Mouse (Mus musculus) kidney, adult 2 months (tissue): ENCODE data around the gene Acat2. TPM values are rescaled to one million over a fixed set of nuclear protein-coding genes. Genes with fewer than 3 reads are reported as not detected.

Source experiments
- DNase-seq: peaks from one replicate; pipeline ENCODE4 v3.0.0; 2021
- H3K27ac ChIP-seq: fragments of 200-500 bp; 2 replicates; pipeline ENCODE4 v1.5.1; 2012; ENCODE audit warnings: low read depth, low read length, control low read depth, inconsistent platforms; ENCODE audit not compliant: insufficient read depth
- H3K27me3 ChIP-seq: fragments of 200-500 bp; replicated peaks from 2 replicates; pipeline ENCODE4 v1.6.1; 2012; ENCODE audit warnings: mild to moderate bottlenecking, moderate library complexity, low read length, inconsistent platforms; ENCODE audit not compliant: control insufficient read depth, insufficient read depth
- H3K36me3 ChIP-seq: fragments of 200-500 bp; 2 replicates; pipeline ENCODE4 v1.6.1; 2012; ENCODE audit warnings: mild to moderate bottlenecking, moderate library complexity, low read length, inconsistent platforms; ENCODE audit not compliant: control insufficient read depth, insufficient read depth
- H3K4me1 ChIP-seq: fragments of 200-500 bp; 2 replicates; pipeline ENCODE4 v1.6.1; 2011; ENCODE audit warnings: low read length; ENCODE audit not compliant: control insufficient read depth, insufficient read depth
- H3K4me3 ChIP-seq: fragments of 200-500 bp; 2 replicates; pipeline ENCODE4 v1.5.1; 2011; ENCODE audit warnings: mild to moderate bottlenecking, low read depth, low read length, control low read depth; ENCODE audit not compliant: insufficient read depth
- CTCF ChIP-seq: fragments of 200-500 bp; conservative IDR thresholded peaks from 2 replicates; pipeline ENCODE4 v1.5.1; 2011; ENCODE audit warnings: low read depth, mild to moderate bottlenecking, control low read depth, low read length, moderate library complexity, mixed read lengths; ENCODE audit not compliant: insufficient read depth, insufficient read length
- POLR2A ChIP-seq: fragments of 200-500 bp; IDR thresholded peaks from one replicate; pipeline ENCODE4 v1.6.1; 2011; ENCODE audit warnings: low read depth, low read length, control low read depth
- WGBS: fragments of 180-500 bp; shearing (Covaris S2); methylation state at CpG from one replicate; pipeline ENCODE4 v1.1.7; 2018; 5-methylcytosine and 5-hydroxymethylcytosine counted together
- polyA plus RNA-seq: library from polyadenylated mRNA; depleted of rRNA; stranded (reverse); fragments of >200 nt; gene quantifications from 2 replicates; pipeline ENCODE4 v1.2.3, GENCODE M21; 2012

The Acat2 gene
- polyA plus RNA-seq, 1 experiment, result 54.3 TPM

DNA sequence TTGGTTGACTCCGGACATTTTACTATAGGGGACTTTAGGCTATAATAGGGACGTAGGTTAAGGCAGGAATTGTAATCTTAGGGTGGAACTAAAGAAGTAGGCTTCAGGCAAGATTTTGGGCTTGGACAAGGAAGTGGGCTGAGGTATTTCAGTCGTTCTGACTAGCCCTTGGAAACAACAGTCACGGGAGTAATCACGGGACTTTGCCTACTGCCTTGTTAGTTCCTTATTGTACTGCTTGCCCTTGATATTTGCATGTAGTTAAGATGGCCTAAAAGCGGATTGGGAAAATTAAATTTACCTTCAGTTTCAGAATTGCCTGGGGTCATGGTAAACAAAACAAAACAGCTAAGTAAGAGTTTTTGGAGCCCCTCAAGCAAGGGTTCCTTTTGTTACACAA is 38.5 kb upstream of the Acat2 start:
- Histone ChIP-seq H3K4me1 (peaks cover 2% of the 10 kb centered on the region; the same call in 1 of the 2 replicates), H3K27me3 (no peaks in the 10 kb centered on the region), H3K27ac (no peak overlapping the region), H3K36me3 (no peaks in the 10 kb centered on the region), H3K4me3 (no peak overlapping the region)
- DNase-seq, result no peak
- 72% methylated on average over 6 of the region's 6 CpGs for WGBS
- no peak for TF ChIP-seq CTCF
- no peak for TF ChIP-seq POLR2A

DNA sequence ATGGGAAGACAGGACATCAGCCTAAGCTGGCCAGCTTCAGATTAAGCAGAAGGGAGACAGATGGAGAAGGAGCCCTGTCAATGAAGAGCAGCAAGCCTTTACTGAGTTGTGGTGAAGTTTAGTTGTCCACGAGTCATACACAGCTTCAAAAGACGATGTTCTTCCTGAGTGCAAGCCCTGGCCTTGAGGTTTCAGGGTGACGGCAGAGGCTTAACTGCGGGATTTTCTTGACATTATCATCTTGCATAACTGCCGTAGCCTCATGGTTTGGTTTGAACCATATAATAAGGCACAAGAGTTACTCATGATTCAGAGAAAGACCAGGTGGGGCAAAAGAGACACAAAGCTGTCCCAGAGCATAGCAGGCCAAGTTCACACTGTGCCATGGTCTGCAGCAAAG is 37.3 kb upstream of the Acat2 start:
- no peak overlapping the region for H3K27ac ChIP-seq
- TF ChIP-seq CTCF (no peak), POLR2A (no peak)
- no peaks in the 10 kb centered on the region for H3K36me3 ChIP-seq
- no peak overlapping the region for H3K4me3 ChIP-seq
- WGBS, result 95% methylated on average over 5 of the region's 5 CpGs
- no peaks in the 10 kb centered on the region for H3K27me3 ChIP-seq
- H3K4me1 ChIP-seq, result peaks cover 2% of the 10 kb centered on the region; the same call in 1 of the 2 replicates
- no peak for DNase-seq

DNA sequence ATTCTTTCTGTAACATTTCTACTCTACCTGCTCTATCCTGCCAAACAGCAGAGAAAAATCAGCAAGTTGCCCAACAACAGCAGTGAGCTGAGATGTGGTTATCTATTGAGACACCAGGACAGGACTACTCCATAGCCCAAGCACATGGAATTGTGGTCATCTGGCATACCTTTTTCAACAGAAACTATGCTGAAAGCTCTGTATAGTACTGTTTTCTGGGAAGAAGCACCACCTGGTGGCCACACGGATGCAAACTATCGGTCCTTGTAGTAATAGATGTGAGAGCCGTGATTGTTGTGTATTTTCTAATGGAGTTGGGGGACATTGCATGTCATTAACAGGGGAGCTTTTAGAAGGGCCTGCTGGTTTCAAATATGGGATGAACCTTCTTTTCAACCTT is 35.8 kb upstream of the Acat2 start:
- 4% methylated on average over 3 of the region's 3 CpGs for WGBS
- Histone ChIP-seq H3K36me3 (no peaks in the 10 kb centered on the region), H3K27me3 (no peaks in the 10 kb centered on the region), H3K27ac (no peak overlapping the region), H3K4me3 (no peak overlapping the region), H3K4me1 (peaks cover 2% of the 10 kb centered on the region; the same call in 1 of the 2 replicates)
- TF ChIP-seq POLR2A (no peak), CTCF (peak; percentile 42; the same call in 1 of the 2 replicates)
- DNase-seq, result peak; percentile 80

GRCm38 (mm10) chr17:12994069-12994468 is 33.5 kb upstream of the Acat2 start, which contains the start of gene Wtap:
Wtap (minus strand) TSS chr17:12994169.
- WGBS, result 59% methylated on average over 1 of the region's 1 CpGs
- no peak for TF ChIP-seq CTCF
- no peak for DNase-seq
- no peak within 1 kb of the TSS for H3K27ac ChIP-seq
- no peaks in the 10 kb centered on the region for H3K27me3 ChIP-seq
- H3K36me3 ChIP-seq, result no peaks in the 10 kb centered on the region
- H3K4me1 ChIP-seq, result peaks cover 6% of the 10 kb centered on the region; the same call in 1 of the 2 replicates
- no peak within 1 kb of the TSS; the same call in 1 of the 2 replicates for H3K4me3 ChIP-seq

GRCm38 (mm10) chr17:12992470-12992991 is 32.0 kb upstream of the Acat2 start:
- peaks cover 6% of the 10 kb centered on the region; the same call in 1 of the 2 replicates for H3K4me1 ChIP-seq
- peak overlapping the region; percentile 82 for H3K27ac ChIP-seq
- TF ChIP-seq POLR2A (peak; percentile 70), CTCF (no peak)
- peak; percentile 98 for DNase-seq
- WGBS, result under 1% methylated on average over 51 of the region's 51 CpGs
- no peaks in the 10 kb centered on the region for H3K27me3 ChIP-seq
- no peaks in the 10 kb centered on the region for H3K36me3 ChIP-seq
- peak overlapping the region; percentile 78 for H3K4me3 ChIP-seq

GRCm38 (mm10) chr17:12991635-12992358 is 31.2 kb upstream of the Acat2 start:
- Histone ChIP-seq H3K4me3 (peak overlapping the region; percentile 78), H3K36me3 (no peaks in the 10 kb centered on the region), H3K4me1 (peaks cover 8% of the 10 kb centered on the region; the same call in 1 of the 2 replicates), H3K27me3 (no peaks in the 10 kb centered on the region), H3K27ac (peak overlapping the region; percentile 97)
- TF ChIP-seq POLR2A (no peak), CTCF (no peak)
- under 1% methylated on average over 77 of the region's 84 CpGs for WGBS
- peak; percentile 95 for DNase-seq

- no peaks in the 10 kb centered on the region for H3K36me3 ChIP-seq
- peaks cover 8% of the 10 kb centered on the region; the same call in 1 of the 2 replicates for H3K4me1 ChIP-seq
- no peak for TF ChIP-seq POLR2A
- TF ChIP-seq CTCF, result no peak
- peak overlapping the region; percentile 97 for H3K27ac ChIP-seq
- no peaks in the 10 kb centered on the region for H3K27me3 ChIP-seq
- no peak for DNase-seq
- 1% methylated on average over 12 of the region's 12 CpGs for WGBS
- H3K4me3 ChIP-seq, result peak overlapping the region; percentile 78
These were observed 30.7 kb upstream of the Acat2 start for GRCm38 (mm10) chr17:12991194-12991634.
